Mouse (Mus musculus): ENCODE results near the gene Taf9.

The Taf9 gene

GRCm38 (mm10) chr13:100669291-100670022 is 18.1 kb downstream of the Taf9 start, which contains the start of gene Ccdc125:
Gene Ccdc125, plus strand, starts transcription at chr13:100669717.
- DNase-seq (ENCODE audit: low spot score in 2 of 2) = no peak

GRCm38 (mm10) chr13:100670181-100670741 is 18.9 kb downstream of the Taf9 start:
- no peak for DNase-seq (ENCODE audit: low spot score in 2 of 2)

- DNase-seq (ENCODE audit: low spot score in 2 of 2) = no peak
Observed at GRCm38 (mm10) chr13:100675936-100676635, 24.7 kb downstream of the Taf9 start.

GRCm38 (mm10) chr13:100681615-100682014 is 30.2 kb downstream of the Taf9 start:
- no peak for DNase-seq (ENCODE audit: low spot score in 2 of 2)

- no peak for DNase-seq (ENCODE audit: low spot score in 2 of 2)
Observed at GRCm38 (mm10) chr13:100682837-100683236, 31.5 kb downstream of the Taf9 start.

GRCm38 (mm10) chr13:100684355-100684754 is 33.0 kb downstream of the Taf9 start:
- DNase-seq (ENCODE audit: low spot score in 2 of 2) = no peak

- DNase-seq (ENCODE audit: low spot score in 2 of 2) = no peak
Observed at GRCm38 (mm10) chr13:100687513-100687912, 36.1 kb downstream of the Taf9 start.

GRCm38 (mm10) chr13:100697541-100697940 is 46.2 kb downstream of the Taf9 start:
- no peak for DNase-seq (ENCODE audit: low spot score in 2 of 2)

- DNase-seq (ENCODE audit: low spot score in 2 of 2) = no peak
Observed at GRCm38 (mm10) chr13:100698866-100699265, 47.5 kb downstream of the Taf9 start.

- DNase-seq (ENCODE audit: low spot score in 2 of 2) = no peak
Observed at GRCm38 (mm10) chr13:100703468-100703867, 52.1 kb downstream of the Taf9 start.
